Mouse (Mus musculus): ENCODE results near the gene Dapk1. TPM values are rescaled to one million over a fixed set of nuclear protein-coding genes. Genes with fewer than 3 reads are reported as not detected.
A peak's percentile ranks its signal among the peaks of the same experiment; 100 is the strongest.

Dapk1 gene
- polyA plus RNA-seq, 1 experiment from 2014 or later, result 6.3 TPM

DNA sequence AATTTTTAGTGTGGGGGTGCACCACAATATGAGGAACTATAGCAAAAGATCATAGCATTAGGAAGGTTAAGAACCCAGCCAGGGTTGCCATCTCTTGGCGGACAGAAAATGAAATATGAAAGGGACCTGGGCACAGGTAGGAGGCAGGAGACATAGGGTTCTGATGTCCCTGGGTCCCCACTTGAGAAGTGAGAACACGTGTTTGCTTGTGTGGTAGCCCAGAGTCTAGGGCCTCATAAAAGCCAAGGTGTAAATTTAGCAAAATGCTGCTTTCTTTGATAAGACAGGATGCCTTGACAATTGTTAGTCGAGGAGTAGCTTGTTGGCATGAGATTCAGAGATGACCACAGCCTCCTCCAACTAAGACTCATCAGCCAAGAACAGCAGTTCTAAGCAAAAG lies 143.0 kb downstream of the Dapk1 start:
- Histone ChIP-seq H3K4me2 (ENCODE audit: low read depth, low read length) (no peak overlapping the region), H3K36me3 (ENCODE audit: control insufficient read depth, insufficient read depth, low read length) (no peaks in the 10 kb centered on the region), H3K27ac (ENCODE audit: low read length) (no peak overlapping the region), H3K27me3 (replicated peaks; ENCODE audit: control insufficient read depth, insufficient read depth, low read length) (no peaks in the 10 kb centered on the region), H3K9ac (ENCODE audit: low read depth, low read length) (no peak overlapping the region), H3K9me3 (ENCODE audit: control insufficient read depth, low read length) (no peaks in the 10 kb centered on the region), H3K4me1 (ENCODE audit: control insufficient read depth, insufficient read depth, low read length) (no peaks in the 10 kb centered on the region), H3K4me3 (ENCODE audit: low read length) (no peak overlapping the region)
- WGBS, result 85% methylated on average over 3 of the region's 3 CpGs
- ATAC-seq, result no peak

DNA sequence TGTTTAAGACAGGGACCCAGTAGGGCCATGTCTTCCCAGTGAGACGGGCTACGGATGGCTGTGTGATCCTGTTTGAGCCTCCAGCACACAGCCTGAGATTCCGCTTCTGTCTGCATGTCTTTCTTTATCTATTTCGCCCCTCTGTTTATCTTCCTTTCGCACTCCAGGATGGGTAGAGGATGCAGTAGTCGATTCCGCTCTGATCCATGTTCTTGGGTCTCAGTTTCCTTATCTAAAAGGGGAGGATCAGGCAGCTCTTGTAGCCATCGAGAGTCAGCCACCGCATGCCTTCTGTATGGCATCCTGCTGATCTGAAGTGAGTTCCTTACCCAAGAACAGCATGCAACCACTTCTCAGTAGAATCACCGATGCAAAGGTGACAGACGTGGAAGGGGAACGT lies 143.6 kb downstream of the Dapk1 start:
- Histone ChIP-seq H3K4me3 (ENCODE audit: low read length) (no peak overlapping the region), H3K9ac (ENCODE audit: low read depth, low read length) (no peak overlapping the region)
- ATAC-seq, result no peak

GRCm38 (mm10) chr13:60746271-60746670 lies 144.5 kb downstream of the Dapk1 start:
- Histone ChIP-seq H3K27ac (ENCODE audit: low read length) (no peak overlapping the region), H3K4me2 (ENCODE audit: low read depth, low read length) (no peak overlapping the region), H3K9me3 (ENCODE audit: control insufficient read depth, low read length) (no peaks in the 10 kb centered on the region), H3K36me3 (ENCODE audit: control insufficient read depth, insufficient read depth, low read length) (no peaks in the 10 kb centered on the region), H3K9ac (ENCODE audit: low read depth, low read length) (no peak overlapping the region), H3K4me3 (ENCODE audit: low read length) (no peak overlapping the region), H3K4me1 (ENCODE audit: control insufficient read depth, insufficient read depth, low read length) (no peaks in the 10 kb centered on the region), H3K27me3 (replicated peaks; ENCODE audit: control insufficient read depth, insufficient read depth, low read length) (no peaks in the 10 kb centered on the region)
- ATAC-seq, result no peak
- 35% methylated on average over 1 of the region's 1 CpGs for WGBS

More for the DNA sequence above, 143.6 kb downstream of the Dapk1 start:
- no peaks in the 10 kb centered on the region for H3K9me3 ChIP-seq (ENCODE audit: control insufficient read depth, low read length)
- 88% methylated on average over 12 of the region's 12 CpGs for WGBS
- H3K4me1 ChIP-seq (ENCODE audit: control insufficient read depth, insufficient read depth, low read length), result no peaks in the 10 kb centered on the region
- no peaks in the 10 kb centered on the region for H3K36me3 ChIP-seq (ENCODE audit: control insufficient read depth, insufficient read depth, low read length)
- H3K4me2 ChIP-seq (ENCODE audit: low read depth, low read length), result no peak overlapping the region
- H3K27me3 ChIP-seq (replicated peaks; ENCODE audit: control insufficient read depth, insufficient read depth, low read length), result no peaks in the 10 kb centered on the region
- no peak overlapping the region for H3K27ac ChIP-seq (ENCODE audit: low read length)

- H3K9ac ChIP-seq (ENCODE audit: low read depth, low read length), result no peak overlapping the region
- 79% methylated on average over 1 of the region's 1 CpGs for WGBS
- H3K4me2 ChIP-seq (ENCODE audit: low read depth, low read length), result no peak overlapping the region
- H3K27me3 ChIP-seq (replicated peaks; ENCODE audit: control insufficient read depth, insufficient read depth, low read length), result no peaks in the 10 kb centered on the region
- no peaks in the 10 kb centered on the region for H3K4me1 ChIP-seq (ENCODE audit: control insufficient read depth, insufficient read depth, low read length)
- no peaks in the 10 kb centered on the region for H3K9me3 ChIP-seq (ENCODE audit: control insufficient read depth, low read length)
- no peak for ATAC-seq
- H3K27ac ChIP-seq (ENCODE audit: low read length), result no peak overlapping the region
- no peaks in the 10 kb centered on the region for H3K36me3 ChIP-seq (ENCODE audit: control insufficient read depth, insufficient read depth, low read length)
- no peak overlapping the region for H3K4me3 ChIP-seq (ENCODE audit: low read length)
Observed at GRCm38 (mm10) chr13:60747201-60747600, 145.5 kb downstream of the Dapk1 start.

GRCm38 (mm10) chr13:60748556-60748955 lies 146.8 kb downstream of the Dapk1 start:
- Histone ChIP-seq H3K9ac (ENCODE audit: low read depth, low read length) (no peak overlapping the region), H3K36me3 (ENCODE audit: control insufficient read depth, insufficient read depth, low read length) (0 out of 2 replicates have a peak, but pooled peaks cover 3% of the 10 kb centered on the region), H3K4me1 (ENCODE audit: control insufficient read depth, insufficient read depth, low read length) (no peaks in the 10 kb centered on the region), H3K4me3 (ENCODE audit: low read length) (no peak overlapping the region), H3K27me3 (replicated peaks; ENCODE audit: control insufficient read depth, insufficient read depth, low read length) (no peaks in the 10 kb centered on the region), H3K4me2 (ENCODE audit: low read depth, low read length) (no peak overlapping the region), H3K9me3 (ENCODE audit: control insufficient read depth, low read length) (no peaks in the 10 kb centered on the region), H3K27ac (ENCODE audit: low read length) (no peak overlapping the region)
- no peak for ATAC-seq
- 90% methylated on average over 2 of the region's 2 CpGs for WGBS

- no peak overlapping the region for H3K27ac ChIP-seq (ENCODE audit: low read length)
- no peak overlapping the region for H3K9ac ChIP-seq (ENCODE audit: low read depth, low read length)
- no peak overlapping the region for H3K4me2 ChIP-seq (ENCODE audit: low read depth, low read length)
- H3K9me3 ChIP-seq (ENCODE audit: control insufficient read depth, low read length), result no peaks in the 10 kb centered on the region
- H3K36me3 ChIP-seq (ENCODE audit: control insufficient read depth, insufficient read depth, low read length), result 0 out of 2 replicates have a peak, but pooled peaks cover 3% of the 10 kb centered on the region
- no peak overlapping the region for H3K4me3 ChIP-seq (ENCODE audit: low read length)
- H3K27me3 ChIP-seq (replicated peaks; ENCODE audit: control insufficient read depth, insufficient read depth, low read length), result no peaks in the 10 kb centered on the region
- H3K4me1 ChIP-seq (ENCODE audit: control insufficient read depth, insufficient read depth, low read length), result no peaks in the 10 kb centered on the region
- 89% methylated on average over 7 of the region's 7 CpGs for WGBS
- ATAC-seq, result no peak
Observed at GRCm38 (mm10) chr13:60750930-60751329, 149.2 kb downstream of the Dapk1 start.

- Histone ChIP-seq H3K4me2 (ENCODE audit: low read depth, low read length) (no peak overlapping the region), H3K36me3 (ENCODE audit: control insufficient read depth, insufficient read depth, low read length) (0 out of 2 replicates have a peak, but pooled peaks cover 3% of the 10 kb centered on the region), H3K4me1 (ENCODE audit: control insufficient read depth, insufficient read depth, low read length) (no peaks in the 10 kb centered on the region), H3K27me3 (replicated peaks; ENCODE audit: control insufficient read depth, insufficient read depth, low read length) (no peaks in the 10 kb centered on the region), H3K27ac (ENCODE audit: low read length) (no peak overlapping the region), H3K4me3 (ENCODE audit: low read length) (no peak overlapping the region), H3K9me3 (ENCODE audit: control insufficient read depth, low read length) (no peaks in the 10 kb centered on the region), H3K9ac (ENCODE audit: low read depth, low read length) (no peak overlapping the region)
- ATAC-seq, result no peak
- WGBS, result 98% methylated on average over 6 of the region's 6 CpGs
Observed at GRCm38 (mm10) chr13:60753216-60753615, 151.5 kb downstream of the Dapk1 start.

- 22% methylated on average over 2 of the region's 2 CpGs for WGBS
- 0 out of 2 replicates have a peak, but pooled peaks have one; percentile 6 for ATAC-seq
- no peak overlapping the region for H3K9ac ChIP-seq (ENCODE audit: low read depth, low read length)
- no peak overlapping the region for H3K4me2 ChIP-seq (ENCODE audit: low read depth, low read length)
- H3K36me3 ChIP-seq (ENCODE audit: control insufficient read depth, insufficient read depth, low read length), result 0 out of 2 replicates have a peak, but pooled peaks cover 3% of the 10 kb centered on the region
- no peak overlapping the region for H3K27ac ChIP-seq (ENCODE audit: low read length)
- H3K4me3 ChIP-seq (ENCODE audit: low read length), result no peak overlapping the region
- H3K9me3 ChIP-seq (ENCODE audit: control insufficient read depth, low read length), result no peaks in the 10 kb centered on the region
- no peaks in the 10 kb centered on the region for H3K27me3 ChIP-seq (replicated peaks; ENCODE audit: control insufficient read depth, insufficient read depth, low read length)
- no peaks in the 10 kb centered on the region for H3K4me1 ChIP-seq (ENCODE audit: control insufficient read depth, insufficient read depth, low read length)
Observed at GRCm38 (mm10) chr13:60755251-60755650, 153.5 kb downstream of the Dapk1 start.

- no peak overlapping the region for H3K4me2 ChIP-seq (ENCODE audit: low read depth, low read length)
- H3K4me3 ChIP-seq (ENCODE audit: low read length), result no peak overlapping the region
- no peak for ATAC-seq
- no peak overlapping the region for H3K27ac ChIP-seq (ENCODE audit: low read length)
- WGBS, result 82% methylated on average over 13 of the region's 13 CpGs
- peaks cover 11% of the 10 kb centered on the region for H3K36me3 ChIP-seq (ENCODE audit: control insufficient read depth, insufficient read depth, low read length)
- H3K27me3 ChIP-seq (replicated peaks; ENCODE audit: control insufficient read depth, insufficient read depth, low read length), result no peaks in the 10 kb centered on the region
- no peaks in the 10 kb centered on the region for H3K4me1 ChIP-seq (ENCODE audit: control insufficient read depth, insufficient read depth, low read length)
- H3K9me3 ChIP-seq (ENCODE audit: control insufficient read depth, low read length), result no peaks in the 10 kb centered on the region
- no peak overlapping the region for H3K9ac ChIP-seq (ENCODE audit: low read depth, low read length)
Observed at GRCm38 (mm10) chr13:60757292-60757691, 155.5 kb downstream of the Dapk1 start.

GRCm38 (mm10) chr13:60759136-60759535 lies 157.4 kb downstream of the Dapk1 start:
- WGBS, result 41% methylated on average over 6 of the region's 6 CpGs
- Histone ChIP-seq H3K27me3 (replicated peaks; ENCODE audit: control insufficient read depth, insufficient read depth, low read length) (no peaks in the 10 kb centered on the region), H3K9ac (ENCODE audit: low read depth, low read length) (no peak overlapping the region), H3K36me3 (ENCODE audit: control insufficient read depth, insufficient read depth, low read length) (peaks cover 8% of the 10 kb centered on the region), H3K4me2 (ENCODE audit: low read depth, low read length) (no peak overlapping the region), H3K4me3 (ENCODE audit: low read length) (no peak overlapping the region), H3K27ac (ENCODE audit: low read length) (no peak overlapping the region), H3K4me1 (ENCODE audit: control insufficient read depth, insufficient read depth, low read length) (no peaks in the 10 kb centered on the region), H3K9me3 (ENCODE audit: control insufficient read depth, low read length) (no peaks in the 10 kb centered on the region)
- no peak for ATAC-seq

Data from intestine, embryonic 16.5 days (tissue).